Mouse (Mus musculus): ENCODE data around the gene Slc35e3.
A peak's percentile ranks its signal among the peaks of the same experiment; 100 is the strongest.

The Slc35e3 gene

DNA sequence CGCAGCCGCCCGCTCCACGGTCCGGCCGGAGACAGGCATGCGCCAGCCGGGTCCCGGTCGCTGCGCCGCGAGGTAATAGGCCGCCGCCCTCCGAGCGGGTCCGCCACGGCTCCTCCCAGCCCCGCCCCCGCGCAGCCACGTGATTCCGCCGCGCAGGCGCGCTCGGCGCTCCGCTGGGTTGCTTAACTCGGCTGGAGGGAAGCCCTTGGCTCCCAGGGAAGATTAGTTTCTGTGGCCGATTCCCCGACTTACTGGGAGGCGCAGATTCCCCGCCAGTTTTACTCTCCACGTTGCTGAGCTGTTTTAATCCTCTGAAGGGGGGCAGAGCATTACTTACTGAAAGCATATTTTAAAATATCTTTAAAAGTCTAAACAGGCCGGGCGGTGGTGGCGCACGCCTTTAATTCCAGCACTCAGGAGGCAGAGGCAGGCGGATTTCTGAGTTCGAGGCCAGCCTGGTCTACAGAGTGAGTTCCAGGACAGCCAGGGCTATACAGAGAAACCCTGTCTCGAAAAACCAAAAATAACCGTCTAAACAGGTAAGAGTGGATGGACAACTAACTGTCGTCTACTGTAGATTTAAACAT is at the start of gene Slc35e3:
TSS of gene Slc35e3 (minus strand) at position 69 of the 587 bp plus-strand sequence.
- DNase-seq (ENCODE audit: low spot score in 2 of 2), result peak; percentile 90 to 96

DNA sequence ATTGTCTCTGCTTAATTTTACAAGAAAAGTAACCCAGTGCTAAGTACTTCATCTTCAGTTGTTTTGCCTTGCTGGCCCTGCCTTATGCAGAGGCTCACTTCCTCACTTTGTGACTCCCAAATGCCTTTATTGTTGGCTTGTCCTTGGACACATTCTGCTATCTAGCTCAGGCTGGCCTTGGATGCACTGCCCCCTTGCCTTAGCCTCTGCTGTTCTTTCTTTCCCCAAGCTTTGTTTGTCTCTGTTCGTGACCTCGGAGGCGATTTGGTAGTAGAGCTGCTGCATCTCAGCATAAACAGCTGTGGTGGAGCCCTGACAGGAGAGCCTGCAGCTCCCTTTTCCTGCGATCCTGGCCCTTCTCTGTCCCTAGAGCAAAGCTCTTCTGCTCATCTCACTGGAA is 49.0 kb upstream of the Slc35e3 start:
- no peak for DNase-seq (ENCODE audit: low spot score in 2 of 2)

DNA sequence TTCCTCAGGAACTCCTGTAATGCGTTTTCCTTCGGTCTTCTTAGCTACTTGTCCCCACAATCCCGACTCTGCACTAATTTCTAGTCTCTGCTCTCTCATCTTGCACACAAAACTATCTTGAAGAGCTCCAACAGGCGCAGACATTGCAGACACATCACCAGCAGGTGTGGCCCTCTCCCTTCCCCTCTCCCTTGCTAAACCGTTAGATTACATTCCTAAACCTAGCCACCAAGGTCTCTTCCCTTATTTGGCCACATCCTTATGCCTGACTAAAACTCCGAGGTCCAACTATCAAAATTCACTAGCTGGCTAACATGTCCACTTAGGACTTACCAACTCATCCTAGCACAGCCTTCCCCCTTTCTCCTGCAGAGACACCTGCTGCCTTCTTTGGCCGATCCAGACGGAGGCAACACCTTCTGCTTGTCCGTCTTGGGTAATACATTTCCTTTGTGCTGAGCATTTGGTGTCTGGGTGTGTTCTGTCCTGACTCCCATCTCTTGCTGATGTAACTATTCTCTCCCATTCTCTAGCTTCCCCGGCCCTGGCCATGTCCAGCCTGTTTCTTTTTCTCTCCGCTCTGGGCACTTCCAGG is 47.4 kb upstream of the Slc35e3 start:
- no peak for DNase-seq (ENCODE audit: low spot score in 2 of 2)

DNA sequence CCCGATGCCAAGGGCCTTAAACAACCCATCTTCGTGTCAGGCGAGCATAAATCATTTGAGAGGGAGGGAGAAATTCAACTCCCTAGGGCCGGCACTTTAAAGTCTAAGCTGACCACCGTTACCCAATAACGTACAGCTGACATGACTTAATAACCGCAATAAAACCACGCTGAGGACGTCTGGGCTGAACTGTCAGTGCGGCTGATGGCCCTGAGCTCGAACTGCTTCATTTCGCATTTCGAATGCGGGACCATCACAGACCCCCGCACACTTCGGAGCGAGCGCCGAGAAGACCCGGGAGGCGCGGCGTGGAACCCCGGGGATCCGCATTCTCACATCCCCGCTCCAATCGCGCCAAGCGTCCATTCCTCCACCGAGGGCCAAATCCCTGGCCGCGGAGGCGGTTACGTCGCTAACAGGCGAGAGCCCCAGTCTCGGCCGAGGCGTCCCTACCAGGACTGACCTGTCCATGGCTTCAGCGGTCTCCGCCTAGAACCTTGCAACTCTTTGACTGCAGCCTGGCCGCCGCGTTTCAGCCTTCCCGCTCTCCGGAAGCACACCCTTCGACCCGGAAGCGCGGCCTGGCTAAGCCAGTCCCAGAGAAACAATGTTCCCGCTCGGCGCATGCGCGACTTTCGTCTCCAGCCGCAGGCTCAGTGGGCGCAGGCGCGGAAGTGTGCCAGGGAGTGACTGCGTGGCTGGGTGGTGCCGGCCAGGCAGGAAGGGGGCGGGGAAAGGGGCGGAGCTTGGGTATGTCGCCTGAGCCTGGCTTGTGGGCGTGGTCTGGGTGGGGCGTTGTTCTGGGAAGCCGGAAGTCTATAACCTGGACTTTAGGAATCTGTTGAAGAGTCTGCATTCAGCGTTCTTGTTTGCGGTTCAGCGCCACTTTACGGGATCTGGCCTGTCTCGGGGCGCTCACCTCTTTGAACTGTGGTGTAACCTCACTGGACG is 46.3 kb upstream of the Slc35e3 start, which contains the start of gene Nup107:
TSS of gene Nup107 (minus strand) at position 565 of the 951 bp plus-strand sequence.
- DNase-seq (ENCODE audit: low spot score in 2 of 2), result peak; percentile 100

DNA sequence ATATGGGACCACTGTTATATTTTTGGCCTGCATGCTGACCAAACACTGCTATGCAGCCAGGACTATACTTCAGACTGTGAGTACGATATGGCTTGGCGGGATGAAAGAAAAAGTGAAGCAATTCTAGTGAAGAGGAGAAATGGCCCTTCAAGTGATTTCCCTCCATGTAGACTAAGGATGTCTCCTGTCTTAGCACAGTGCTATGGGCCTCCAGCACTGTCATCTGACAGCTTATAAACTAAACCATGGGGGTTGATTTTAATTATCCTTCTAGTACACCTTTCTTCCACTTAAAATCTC is 45.0 kb upstream of the Slc35e3 start:
- DNase-seq (ENCODE audit: low spot score in 2 of 2), result no peak

DNA sequence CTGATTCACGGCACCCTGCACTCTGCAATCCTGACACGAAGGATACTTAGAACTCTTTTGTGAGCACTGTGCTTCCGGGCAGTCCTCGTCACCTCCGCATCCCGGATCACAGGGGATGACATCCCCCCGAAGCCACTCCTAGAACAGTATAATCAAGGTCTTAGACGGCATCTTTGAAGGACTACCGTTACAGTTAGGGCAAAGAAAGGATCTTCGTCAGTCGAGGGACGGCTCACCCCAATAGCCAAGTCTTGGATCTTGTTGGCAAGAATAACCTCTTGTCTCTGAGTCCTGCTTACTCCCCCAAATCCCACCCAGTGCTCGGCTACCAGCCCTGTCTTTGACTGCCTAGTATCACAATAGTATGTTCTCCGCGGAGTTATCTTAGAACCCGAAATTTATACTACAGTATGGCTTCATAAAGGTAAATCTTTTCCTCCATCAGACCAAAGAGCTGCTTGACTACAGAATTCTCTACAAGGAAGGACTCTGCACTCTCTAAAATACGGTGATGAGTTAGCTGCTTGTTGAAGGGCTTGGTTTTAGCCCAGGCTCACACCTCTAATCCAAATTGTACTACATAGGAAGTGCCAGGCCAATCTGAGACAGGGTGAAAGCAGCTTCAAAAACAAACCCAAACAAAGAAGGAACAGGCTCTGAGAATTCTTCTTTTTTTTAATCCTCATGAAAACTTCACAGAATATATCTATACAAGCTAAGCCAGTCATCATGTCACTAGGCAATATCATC is 44.4 kb upstream of the Slc35e3 start:
- no peak for DNase-seq (ENCODE audit: low spot score in 2 of 2)

DNA sequence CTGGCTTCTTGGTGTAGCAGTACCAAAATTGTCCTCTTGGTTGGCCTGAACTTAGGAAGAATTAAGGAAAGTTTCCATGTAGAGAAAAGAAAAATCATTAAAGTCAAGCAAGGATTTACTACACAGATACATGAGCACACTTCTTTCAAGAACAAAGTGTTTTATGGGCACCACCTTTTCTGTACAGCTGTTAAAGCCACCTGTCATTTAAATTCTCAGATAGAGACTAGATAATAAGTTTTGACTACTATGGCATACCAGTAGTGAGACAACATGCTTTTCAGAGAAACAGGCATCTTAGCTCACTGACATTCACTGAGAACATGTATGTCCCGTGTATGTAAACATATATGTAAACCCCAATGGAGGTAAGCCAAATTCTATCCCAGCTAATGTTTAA is 43.8 kb upstream of the Slc35e3 start:
- DNase-seq (ENCODE audit: low spot score in 2 of 2), result no peak

DNA sequence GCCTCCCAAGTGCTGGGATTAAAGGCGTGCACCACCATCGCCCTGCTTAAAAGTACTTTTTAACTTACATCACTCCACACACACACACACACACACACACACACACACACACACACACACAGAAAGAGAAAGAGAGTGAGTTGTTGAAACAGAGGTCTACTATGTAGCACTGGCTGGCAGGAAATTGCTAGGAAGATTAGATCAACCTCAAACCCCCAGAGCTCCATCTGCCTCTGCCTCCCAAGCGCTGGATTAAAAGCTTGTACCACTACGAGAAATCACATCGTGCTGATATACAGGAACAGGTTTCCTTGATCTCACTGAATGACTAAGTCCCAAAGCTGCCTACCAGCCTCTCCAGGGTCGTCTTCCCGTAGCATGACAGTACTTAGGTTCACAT is 38.5 kb upstream of the Slc35e3 start:
- no peak for DNase-seq (ENCODE audit: low spot score in 2 of 2)

DNA sequence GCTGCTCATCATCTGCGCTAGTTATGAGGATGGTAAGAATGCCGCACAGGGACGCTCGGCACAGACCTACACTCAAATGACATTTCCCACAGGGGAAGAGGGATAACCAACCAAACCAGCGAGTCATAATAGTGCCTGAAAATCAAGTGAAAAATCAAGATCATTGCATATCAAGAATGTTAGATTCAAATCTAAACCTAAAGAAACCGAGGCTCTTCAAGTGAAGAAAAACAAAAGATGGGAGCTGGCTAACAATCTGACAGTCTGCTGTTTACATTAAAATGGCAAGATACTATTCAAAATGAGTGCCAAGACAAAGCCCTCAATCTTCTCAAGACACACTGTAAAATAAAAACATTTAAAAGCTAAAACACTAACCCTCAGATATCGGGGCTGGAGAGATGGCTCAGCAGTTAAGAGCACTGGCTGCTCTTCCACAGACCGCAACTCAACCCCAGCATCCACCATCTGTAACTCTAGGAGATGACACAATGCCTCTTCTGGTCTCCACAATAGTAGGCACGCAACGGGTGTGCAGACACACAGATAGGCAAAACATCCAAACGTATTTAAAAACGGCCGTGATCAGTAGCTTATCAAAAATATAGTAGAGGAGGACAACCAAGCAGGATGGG is 37.7 kb upstream of the Slc35e3 start:
- DNase-seq (ENCODE audit: low spot score in 2 of 2), result no peak

DNA sequence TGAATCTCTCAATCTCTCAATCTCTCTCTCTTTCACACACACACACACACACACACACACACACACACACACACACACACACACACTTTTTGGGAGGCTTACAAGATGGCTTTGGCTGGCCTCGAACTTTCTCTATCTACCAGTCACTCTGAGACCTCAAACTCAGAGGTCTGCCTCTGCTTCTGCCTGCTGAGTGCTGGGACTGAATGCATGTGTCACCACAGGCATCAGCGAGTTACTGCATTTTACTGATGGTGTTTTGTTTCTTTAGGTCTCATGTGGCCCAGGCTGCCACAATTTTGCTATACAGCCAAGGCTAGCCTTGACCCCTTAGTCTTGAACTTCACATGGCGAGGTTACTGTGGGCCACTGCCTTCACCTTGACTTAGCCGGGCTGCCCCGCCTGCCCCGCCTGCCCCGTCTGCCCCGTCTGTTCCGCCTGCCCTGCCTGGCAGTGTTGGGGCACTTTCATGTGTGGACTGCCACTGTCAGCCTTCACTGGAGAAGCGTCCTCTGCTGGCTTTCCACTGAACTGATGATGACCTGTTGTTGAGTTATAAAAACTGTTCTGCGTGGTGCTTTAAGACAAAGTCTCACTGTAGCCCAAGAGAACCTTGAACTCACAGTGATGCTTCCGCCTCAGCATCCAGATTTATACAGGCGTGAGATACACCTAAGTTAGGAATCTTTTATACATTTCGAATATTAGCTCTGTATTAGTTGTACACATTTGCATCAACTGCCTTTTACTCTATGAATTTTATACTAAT is 36.5 kb upstream of the Slc35e3 start:
- DNase-seq (ENCODE audit: low spot score in 2 of 2), result no peak

DNA sequence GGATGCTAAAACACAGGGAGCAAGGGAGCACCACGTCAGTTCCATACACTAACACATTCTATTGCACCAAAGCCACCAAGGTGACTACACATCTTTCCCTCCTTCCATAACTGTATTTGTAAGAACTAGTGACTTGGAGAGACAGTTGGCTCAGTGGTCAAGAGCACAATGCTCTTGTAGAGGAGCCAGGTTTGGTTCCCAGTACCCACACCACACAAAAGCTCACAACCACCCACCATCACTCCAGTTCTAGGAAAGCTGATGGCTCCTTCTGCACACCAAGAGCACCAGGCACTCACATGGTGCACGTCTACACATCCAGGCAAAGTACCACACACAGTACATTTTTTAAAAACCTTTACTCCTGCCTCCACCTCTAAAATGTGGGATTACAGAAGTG is 35.9 kb upstream of the Slc35e3 start:
- DNase-seq (ENCODE audit: low spot score in 2 of 2), result no peak

DNA sequence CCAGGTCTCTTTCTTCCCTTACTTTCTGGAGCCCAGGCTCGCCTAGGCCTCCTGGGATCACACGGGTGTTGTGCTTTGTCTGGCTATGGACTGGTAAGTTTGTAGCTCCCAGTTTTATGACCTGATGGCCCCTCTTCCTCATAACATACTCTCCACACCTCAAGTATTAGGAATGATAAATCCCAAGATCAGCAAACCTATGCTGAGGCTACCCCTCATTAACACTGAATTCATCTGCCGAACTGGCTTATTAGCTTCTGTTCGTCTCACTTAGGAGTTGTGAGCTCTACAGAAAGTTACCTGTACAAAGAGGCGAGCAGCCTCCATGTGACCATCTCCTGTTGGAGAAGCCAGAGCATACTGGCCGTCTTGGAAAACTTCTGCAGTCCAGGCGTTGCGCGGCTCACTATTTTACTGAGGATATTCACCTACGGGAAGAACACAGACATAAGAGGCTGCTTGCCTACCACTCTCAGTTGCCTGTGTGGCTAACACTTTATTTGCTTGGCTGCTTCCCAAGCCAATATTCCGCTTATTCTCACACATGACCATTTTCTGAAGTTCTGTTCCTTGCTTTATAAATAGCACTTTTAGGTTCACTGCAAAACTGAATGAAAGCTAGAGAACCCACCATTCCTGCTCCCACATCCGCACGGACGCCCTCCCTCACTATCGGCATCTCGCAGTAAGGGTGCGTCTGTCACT is 35.0 kb upstream of the Slc35e3 start:
- no peak for DNase-seq (ENCODE audit: low spot score in 2 of 2)

DNA sequence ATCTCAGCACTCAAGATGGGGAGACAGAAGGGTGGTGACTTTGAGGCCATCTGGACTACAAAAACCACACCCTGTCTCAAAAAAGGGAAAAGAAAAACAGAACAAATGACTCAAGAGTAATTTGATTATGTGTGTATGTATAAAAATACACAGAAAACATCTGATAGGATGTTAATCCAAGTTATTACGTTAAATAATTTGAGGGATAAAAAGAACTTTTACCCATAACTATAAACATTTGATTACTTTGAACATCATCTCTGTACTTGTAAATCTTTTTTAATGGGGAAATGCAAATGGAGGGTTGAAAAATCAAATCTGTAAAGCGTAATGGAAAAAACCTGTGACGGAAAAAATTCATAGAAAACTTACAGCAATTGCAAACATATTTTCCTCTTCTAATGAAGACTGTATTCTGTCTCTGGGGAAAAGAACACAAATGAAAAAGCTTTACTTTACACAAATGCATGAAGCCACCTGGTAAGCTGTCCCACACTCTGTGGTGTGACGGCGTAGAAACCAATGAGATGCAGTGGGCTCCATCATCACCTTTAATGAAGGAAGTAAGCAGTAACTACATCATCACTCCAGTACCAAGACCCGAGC is 34.2 kb upstream of the Slc35e3 start:
- DNase-seq (ENCODE audit: low spot score in 2 of 2), result no peak

DNA sequence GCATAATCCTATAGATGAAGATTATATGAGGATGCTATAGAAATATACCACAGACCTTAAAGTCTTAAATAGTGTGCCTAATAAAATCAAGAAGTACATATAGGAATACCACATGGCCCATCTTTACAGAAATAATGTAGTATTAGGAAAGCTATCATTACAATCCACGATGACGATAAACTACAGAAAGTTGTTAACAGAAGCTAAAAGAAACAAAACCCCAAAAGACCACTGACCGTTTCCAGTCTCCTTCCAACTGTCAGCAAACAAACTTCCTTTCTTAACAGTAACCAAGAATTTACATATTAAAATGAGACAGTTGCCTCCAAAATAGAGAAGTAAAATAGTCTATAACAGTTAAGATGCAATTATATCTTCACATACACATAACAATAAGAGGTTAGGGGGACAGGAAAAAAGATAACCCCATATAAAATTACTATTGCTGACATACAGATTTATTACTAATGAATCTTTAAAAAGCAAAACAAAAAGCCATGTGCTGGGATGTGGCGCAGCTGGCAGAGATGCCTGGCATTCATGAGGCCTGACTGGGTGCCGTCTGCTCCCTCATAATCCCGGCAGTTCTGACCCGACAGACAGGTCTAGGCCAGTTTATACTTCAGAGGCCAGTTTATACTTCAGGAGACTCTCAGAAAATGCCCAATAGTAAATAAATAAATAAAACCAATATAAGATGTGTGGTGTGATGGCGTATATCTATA is 33.6 kb upstream of the Slc35e3 start:
- DNase-seq (ENCODE audit: low spot score in 2 of 2), result no peak

DNA sequence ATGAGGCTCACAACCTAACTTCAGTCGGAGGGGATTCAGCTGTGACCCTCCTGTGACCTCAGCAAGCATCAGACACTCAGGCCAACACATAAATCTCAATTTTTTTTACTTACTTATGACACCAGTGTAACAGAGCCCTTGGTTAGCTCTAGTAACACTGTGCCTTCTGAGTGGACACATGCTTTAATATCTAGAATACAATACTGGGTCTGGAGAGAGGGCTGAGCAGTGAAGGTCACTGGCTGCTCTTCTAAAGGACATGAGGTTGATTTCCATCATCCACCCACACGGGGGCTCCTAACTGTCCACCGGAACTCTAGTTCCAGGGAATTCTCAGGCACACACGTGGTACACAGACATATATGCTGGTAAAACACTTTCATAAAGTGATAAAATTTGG is 32.8 kb upstream of the Slc35e3 start:
- no peak for DNase-seq (ENCODE audit: low spot score in 2 of 2)

DNA sequence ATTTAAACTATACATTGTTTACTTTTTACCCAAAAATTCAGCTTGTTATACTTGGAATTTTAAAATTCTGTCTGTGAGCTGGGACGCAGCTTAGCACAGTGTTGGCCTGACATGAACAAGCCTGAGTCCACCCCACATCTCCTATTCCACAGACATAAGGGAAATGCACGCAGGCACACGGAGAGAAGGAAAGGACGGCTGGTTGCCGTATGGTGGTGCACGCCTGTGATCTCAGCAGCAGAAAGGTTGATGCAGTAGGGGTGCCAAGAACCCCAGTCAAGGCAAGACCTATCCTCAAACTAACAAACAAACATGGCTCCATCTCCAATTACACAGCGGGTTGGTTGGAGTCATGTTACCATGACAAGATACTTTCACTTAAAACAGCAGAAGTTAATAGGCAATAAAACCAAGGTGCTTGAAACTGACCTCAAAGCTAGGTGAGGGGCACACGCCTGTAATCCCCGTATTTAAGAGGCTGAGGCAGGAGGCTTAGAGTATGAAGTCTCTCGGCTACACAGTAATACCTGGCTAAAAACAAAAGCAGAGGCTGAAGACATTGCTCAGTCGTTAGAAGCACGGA is 32.3 kb upstream of the Slc35e3 start:
- no peak for DNase-seq (ENCODE audit: low spot score in 2 of 2)

DNA sequence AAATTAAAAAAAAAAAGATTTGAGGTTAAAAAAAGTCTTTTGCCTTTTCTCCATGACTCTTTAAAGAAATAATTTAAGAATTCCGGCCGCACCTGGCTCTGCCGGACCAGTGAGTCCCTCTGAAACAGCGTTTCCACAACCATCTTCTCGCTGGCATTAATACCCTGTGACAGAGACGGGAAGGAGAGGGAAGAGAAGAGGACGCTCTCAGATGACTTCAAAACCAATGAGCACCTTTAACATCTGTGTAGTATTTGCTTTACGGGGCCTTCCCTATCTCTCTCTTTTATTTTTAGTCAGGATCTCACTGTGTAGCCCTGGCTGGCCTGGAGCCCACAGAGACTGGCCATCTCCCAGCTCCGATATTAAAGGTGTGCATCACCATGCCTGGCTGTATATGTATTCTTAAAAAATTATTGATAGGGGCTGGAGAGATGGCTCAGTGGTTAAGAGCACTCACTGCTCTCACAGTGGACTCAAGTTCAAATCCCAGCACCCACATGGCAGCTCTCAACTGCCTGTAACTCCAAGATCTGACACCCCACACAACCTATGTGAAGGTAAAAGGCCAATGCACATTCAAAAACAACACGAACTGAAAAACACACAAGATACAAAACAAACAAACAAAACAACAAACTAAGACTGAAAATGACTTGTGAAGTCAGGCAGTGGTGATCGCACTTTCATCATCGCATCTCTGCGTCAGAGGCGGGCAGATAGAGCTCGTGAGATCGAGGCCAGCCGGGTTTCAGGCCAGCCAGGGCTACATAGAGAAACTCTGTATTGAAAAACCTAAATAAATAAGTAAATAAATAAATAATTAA is 31.5 kb upstream of the Slc35e3 start:
- no peak for DNase-seq (ENCODE audit: low spot score in 2 of 2)

DNA sequence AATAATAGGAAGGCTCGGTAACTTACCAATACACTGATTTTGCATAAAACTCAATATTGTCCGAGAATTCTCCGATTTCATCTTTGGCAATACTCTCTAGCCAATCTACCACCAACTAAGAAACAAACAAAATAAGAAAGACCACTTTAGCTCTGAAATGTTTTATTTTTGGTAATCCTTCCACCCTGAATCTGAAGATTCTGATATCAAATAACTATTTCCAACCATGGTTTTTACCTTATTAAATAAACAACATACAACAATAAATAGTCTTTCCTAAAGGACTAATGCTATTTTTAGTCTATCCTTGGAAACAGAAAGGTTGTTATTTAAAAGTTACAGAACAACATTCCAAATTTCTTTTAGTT is 30.9 kb upstream of the Slc35e3 start:
- DNase-seq (ENCODE audit: low spot score in 2 of 2), result no peak

Measured in thymus, postnatal 10 days (tissue).